Mouse (Mus musculus) cerebellum, postnatal 36 days (tissue): Measurements from ENCODE around the gene Tdgf1.

Experiments used
- DNase-seq, 2 experiments: peaks; one replicate each; pipeline ENCODE4 v3.0.0; 2021 to 2022; ENCODE audit warnings: mixed read lengths in 2 of 2

Gene Tdgf1

GRCm38 (mm10) chr9:110945926-110946325 lies at the start of gene Tdgf1:
TSS of gene Tdgf1 (minus strand) at chr9:110946158.
- DNase-seq: no peak

- DNase-seq: peak; percentile 67 to 68
Measured at GRCm38 (mm10) chr9:110994716-110995172, 48.8 kb upstream of the Tdgf1 start.

- DNase-seq: no peak
Measured at GRCm38 (mm10) chr9:110993281-110993709, 47.3 kb upstream of the Tdgf1 start.

GRCm38 (mm10) chr9:110990204-110990603 lies 44.2 kb upstream of the Tdgf1 start, which contains the start of gene Rtp3:
TSS of gene Rtp3 (minus strand) at chr9:110990583.
- no peak for DNase-seq

DNA sequence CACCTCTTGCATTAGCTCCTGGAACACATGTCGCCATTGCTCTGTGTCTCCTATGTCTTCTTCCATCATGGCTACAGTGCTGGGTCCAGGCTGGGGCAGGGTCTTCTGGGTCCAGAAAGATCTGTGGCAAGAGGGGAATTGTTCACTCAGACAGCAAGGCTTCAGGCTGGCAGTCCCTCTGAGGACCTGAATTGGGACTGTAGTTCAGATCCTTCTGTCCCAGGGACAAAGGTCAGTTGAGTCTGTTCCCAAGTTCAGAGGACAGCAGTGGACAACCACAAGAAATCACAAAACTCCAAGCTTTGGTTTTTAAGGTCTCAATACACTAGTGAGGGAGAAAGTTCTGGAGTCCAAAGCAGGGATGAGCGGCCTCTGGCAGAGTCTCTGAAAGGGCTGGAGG lies 43.6 kb upstream of the Tdgf1 start:
- DNase-seq: no peak

GRCm38 (mm10) chr9:110989141-110989540 lies 43.2 kb upstream of the Tdgf1 start:
- DNase-seq: no peak

GRCm38 (mm10) chr9:110988078-110988477 lies 42.1 kb upstream of the Tdgf1 start:
- no peak for DNase-seq

DNA sequence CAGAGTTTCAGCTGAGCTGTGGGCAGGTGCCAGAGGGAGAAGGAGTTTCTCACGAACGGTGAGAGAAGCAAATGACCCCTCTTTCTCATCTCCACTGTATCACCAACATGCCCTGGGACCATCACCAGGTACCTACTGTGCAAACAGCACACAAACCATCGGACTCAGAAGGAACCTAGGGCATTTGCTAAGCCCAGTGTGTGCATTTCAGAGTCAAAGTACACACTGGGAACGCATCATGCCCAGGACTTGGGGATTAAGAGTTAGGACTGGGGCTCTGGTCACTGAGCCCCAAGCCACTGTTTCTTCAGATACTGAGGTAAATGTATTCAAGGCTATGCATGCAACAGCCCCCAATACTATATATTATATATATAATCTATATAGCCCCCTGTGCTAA lies 41.4 kb upstream of the Tdgf1 start:
- no peak for DNase-seq

DNA sequence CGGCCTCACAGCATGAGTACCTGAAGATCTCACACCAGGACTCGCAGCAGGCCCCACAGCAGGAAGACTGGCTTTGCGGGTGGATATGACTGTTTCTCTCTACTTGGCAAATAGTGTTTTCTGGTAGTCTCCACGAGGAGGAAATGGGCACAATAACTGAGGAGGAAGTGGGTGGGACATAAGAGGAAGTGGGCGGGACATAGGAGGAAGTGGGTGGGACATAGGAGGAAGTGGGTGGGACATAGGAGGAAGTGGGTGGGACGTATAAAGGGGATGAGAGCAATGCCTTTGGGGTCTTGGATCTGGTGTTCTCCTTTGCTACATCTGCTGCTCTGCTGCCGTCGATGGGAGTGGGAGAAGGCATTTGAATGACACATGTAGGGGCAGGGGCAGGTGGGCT lies 40.0 kb upstream of the Tdgf1 start:
- DNase-seq: no peak

DNA sequence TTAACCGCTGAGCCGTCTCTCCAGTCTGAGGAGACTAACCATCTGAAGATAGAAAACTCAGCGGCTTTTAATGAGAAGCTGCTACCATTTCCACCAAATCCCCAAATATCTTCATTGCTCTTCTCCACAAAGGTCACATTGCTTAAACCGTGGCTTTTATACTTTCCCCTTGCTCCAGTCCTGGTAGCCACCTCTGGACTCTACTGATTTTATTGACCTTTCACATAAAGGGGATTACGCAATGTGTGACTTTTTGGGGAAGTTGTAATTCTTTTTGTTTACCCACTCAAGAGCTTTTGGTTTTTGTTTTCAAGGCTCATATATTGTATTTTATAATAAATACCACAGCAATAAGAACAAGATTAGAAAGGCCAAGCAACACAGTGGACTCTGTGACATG lies 39.6 kb upstream of the Tdgf1 start:
- no peak for DNase-seq

- no peak for DNase-seq
Measured at GRCm38 (mm10) chr9:110984096-110984495, 38.1 kb upstream of the Tdgf1 start.

DNA sequence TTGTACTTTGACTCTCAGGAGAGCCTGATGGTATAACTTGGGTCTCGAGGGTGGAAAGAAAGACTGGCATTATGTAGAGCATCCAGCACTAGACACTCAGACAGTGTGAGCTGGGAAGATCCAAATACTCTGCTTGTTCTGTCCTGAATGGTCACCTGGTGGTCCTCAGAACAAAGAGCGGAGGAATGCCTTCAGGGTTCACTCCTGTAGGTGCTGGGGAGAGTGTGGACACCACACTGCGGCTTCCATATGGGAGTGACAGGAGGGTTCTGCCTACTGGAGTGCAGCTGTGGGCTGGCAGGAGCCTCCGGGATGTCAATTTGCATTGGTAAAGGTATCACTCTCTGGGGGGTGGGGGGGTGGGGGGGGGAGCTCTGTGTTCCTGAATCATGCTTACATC lies 36.4 kb upstream of the Tdgf1 start:
- no peak for DNase-seq

GRCm38 (mm10) chr9:110979411-110979810 lies 33.5 kb upstream of the Tdgf1 start:
- DNase-seq: no peak

GRCm38 (mm10) chr9:110965910-110966231 lies 19.9 kb upstream of the Tdgf1 start:
- no peak for DNase-seq

- no peak for DNase-seq
Measured at GRCm38 (mm10) chr9:110965062-110965909, 19.3 kb upstream of the Tdgf1 start.

GRCm38 (mm10) chr9:110963566-110964115 lies 17.7 kb upstream of the Tdgf1 start:
- no peak for DNase-seq

- DNase-seq: no peak
Measured at GRCm38 (mm10) chr9:110961386-110961785, 15.4 kb upstream of the Tdgf1 start.

- no peak for DNase-seq
Measured at GRCm38 (mm10) chr9:110960230-110961149, 14.5 kb upstream of the Tdgf1 start.

- no peak for DNase-seq
Measured at GRCm38 (mm10) chr9:110959669-110960068, 13.7 kb upstream of the Tdgf1 start.

DNA sequence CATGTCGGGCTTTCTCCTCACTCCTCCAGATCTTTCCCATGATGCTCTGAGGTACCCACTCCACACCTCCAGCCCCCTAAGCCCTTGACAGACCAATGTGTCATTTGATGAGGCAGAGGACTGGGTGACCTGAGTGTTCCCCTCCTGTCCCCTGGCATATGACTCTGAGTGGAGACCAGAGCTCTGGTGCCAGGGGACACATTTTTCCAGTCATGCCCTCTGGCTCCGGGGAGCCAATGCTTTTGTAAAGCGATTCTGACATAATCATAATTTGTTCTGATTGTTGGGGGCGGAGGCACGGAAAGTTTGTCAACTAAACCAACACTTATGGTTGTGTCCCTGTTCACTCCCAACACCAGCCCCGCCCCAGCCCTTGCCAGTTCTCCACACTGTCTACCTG lies 10.0 kb upstream of the Tdgf1 start:
- DNase-seq: no peak

- DNase-seq: no peak
Measured at GRCm38 (mm10) chr9:110954681-110955445, 8.9 kb upstream of the Tdgf1 start.
